Mouse (Mus musculus) lung, adult 2 months (tissue): ENCODE measurements around the gene Trappc13. TPM values are rescaled to one million over a fixed set of nuclear protein-coding genes. Genes with fewer than 3 reads are reported as not detected.
"Not testable (repeated sequence)": the region's sequence is repeated elsewhere in the genome, so short reads cannot be mapped to it uniquely, and the experiment has no call there.

ENCODE experiments used
- DNase-seq: peaks from one replicate; pipeline ENCODE4 v3.0.0; 2022
- H3K4me1 ChIP-seq: fragments of 200-500 bp; 2 replicates; pipeline ENCODE4 v1.6.1; 2011; ENCODE audit warnings: low read length; ENCODE audit not compliant: control insufficient read depth, insufficient read depth
- H3K4me3 ChIP-seq: fragments of 200-500 bp; replicated peaks from 2 replicates; pipeline ENCODE3; 2011; ENCODE audit warnings: low read depth, mild to moderate bottlenecking, control low read depth, low read length; ENCODE audit errors: extremely low read depth
- CTCF ChIP-seq: fragments of 200-500 bp; IDR thresholded peaks from 2 replicates; pipeline ENCODE4 v1.5.1; 2011; ENCODE audit warnings: mild to moderate bottlenecking, low read length, control low read depth; ENCODE audit not compliant: insufficient read depth
- POLR2A ChIP-seq: fragments of 200-500 bp; IDR thresholded peaks from 2 replicates; pipeline ENCODE4 v1.6.1; 2011; ENCODE audit warnings: low read depth, mild to moderate bottlenecking, control low read depth, low read length, borderline replicate concordance; ENCODE audit errors: extremely low read depth
- WGBS: fragments of 180-500 bp; shearing (Covaris S2); methylation state at CpG from one replicate; pipeline ENCODE4 v1.1.7; 2018; 5-methylcytosine and 5-hydroxymethylcytosine counted together
- polyA plus RNA-seq: library from polyadenylated mRNA; depleted of rRNA; stranded (reverse); fragments of >200 nt; gene quantifications from 2 replicates; pipeline ENCODE4 v1.2.3, GENCODE M21; 2012; rRNA removed

Gene Trappc13
- polyA plus RNA-seq: 4.7 and 6.9 TPM in 2 replicates

GRCm38 (mm10) chr13:104177796-104178649, at the start of gene Trappc13:
TSS of gene Trappc13 (minus strand) at chr13:104178469.
- TF ChIP-seq CTCF (no peak), POLR2A (peak; percentile 55; the same call in 1 of the 2 replicates)
- peak; percentile 76 for DNase-seq
- Histone ChIP-seq H3K4me1 (peaks cover 5% of the 10 kb centered on the region; the same call in 1 of the 2 replicates), H3K4me3 (peak within 1 kb of the TSS; percentile 93)
- WGBS: under 1% methylated on average over 32 of the region's 32 CpGs

GRCm38 (mm10) chr13:104227478-104227877, 49.2 kb upstream of the Trappc13 start:
- no peak overlapping the region for H3K4me3 ChIP-seq
- H3K4me1 ChIP-seq: peaks cover 3% of the 10 kb centered on the region
- no peak for TF ChIP-seq POLR2A
- no peak for TF ChIP-seq CTCF
- DNase-seq: no peak
- 17% methylated on average over 3 of the region's 3 CpGs for WGBS

GRCm38 (mm10) chr13:104204313-104204712, 26.0 kb upstream of the Trappc13 start:
- Histone ChIP-seq H3K4me1 (no peaks in the 10 kb centered on the region), H3K4me3 (no peak overlapping the region)
- 51% methylated on average over 1 of the region's 1 CpGs for whole genome bisulfite sequencing
- no peak for DNase-seq
- TF ChIP-seq POLR2A: no peak
- no peak for TF ChIP-seq CTCF

- not testable (repeated sequence) for H3K4me3 ChIP-seq, DNase-seq, H3K4me1 ChIP-seq
These were observed 17.6 kb upstream of the Trappc13 start for GRCm38 (mm10) chr13:104195891-104196290.

GRCm38 (mm10) chr13:104187357-104187756, 9.1 kb upstream of the Trappc13 start:
- Histone ChIP-seq H3K4me3 (no peak overlapping the region), H3K4me1 (no peaks in the 10 kb centered on the region)
- DNase-seq: no peak
- WGBS: 79% methylated on average over 4 of the region's 4 CpGs
- TF ChIP-seq CTCF: no peak
- TF ChIP-seq POLR2A: no peak

GRCm38 (mm10) chr13:104179176-104179888, 1.1 kb upstream of the Trappc13 start:
- 12% methylated on average over 13 of the region's 13 CpGs for WGBS
- Histone ChIP-seq H3K4me1 (peaks cover 5% of the 10 kb centered on the region; the same call in 1 of the 2 replicates), H3K4me3 (peak overlapping the region; percentile 93)
- DNase-seq: no peak
- TF ChIP-seq POLR2A (no peak), CTCF (no peak)

GRCm38 (mm10) chr13:104178650-104179121, 417 bp upstream of the Trappc13 start, which contains the start of gene Trim23:
TSS of gene Trim23 (plus strand) at chr13:104178797.
- Histone ChIP-seq H3K4me1 (peaks cover 5% of the 10 kb centered on the region; the same call in 1 of the 2 replicates), H3K4me3 (peak within 1 kb of the TSS; percentile 93)
- WGBS: under 1% methylated on average over 38 of the region's 38 CpGs
- peak; percentile 89 for DNase-seq
- TF ChIP-seq POLR2A (peak; percentile 90), CTCF (no peak)

- no peak for TF ChIP-seq CTCF
- DNase-seq: no peak
- Histone ChIP-seq H3K4me3 (no peak overlapping the region), H3K4me1 (peaks cover 5% of the 10 kb centered on the region; the same call in 1 of the 2 replicates)
- WGBS: 38% methylated on average over 3 of the region's 3 CpGs
These were observed 1.4 kb downstream of the Trappc13 start for GRCm38 (mm10) chr13:104176874-104177273.

GRCm38 (mm10) chr13:104172498-104172897, 5.8 kb downstream of the Trappc13 start:
- H3K4me1 ChIP-seq: peaks cover 5% of the 10 kb centered on the region; the same call in 1 of the 2 replicates
- no peak overlapping the region for H3K4me3 ChIP-seq
- no peak for DNase-seq
- no peak for TF ChIP-seq CTCF
- TF ChIP-seq POLR2A: no peak
